Mouse (Mus musculus) liver, embryonic 14.5 days (tissue): ENCODE data around the gene Adamts16. TPM values are rescaled to one million over a fixed set of nuclear protein-coding genes. Genes with fewer than 3 reads are reported as not detected.
"Not testable (repeated sequence)": the region's sequence is repeated elsewhere in the genome, so short reads cannot be mapped to it uniquely, and the experiment has no call there.

Source experiments
- ATAC-seq: fragments of 200-750 bp; cut with Nextera tagmentation; 2 replicates; pipeline ENCODE4 v1.8.0; 2017; ENCODE audit warnings: moderate number of reproducible peaks, mild to moderate bottlenecking, moderate library complexity; ENCODE audit not compliant: insufficient read depth
- DNase-seq, 3 experiments: peaks; one replicate each; pipeline ENCODE4 v3.0.0-alpha.2; 2012 to 2013; ENCODE audit warnings: low read depth in 3 of 3, low spot score in 3 of 3
- H3K27ac ChIP-seq: fragments of 300-500 bp; sonication (generic); 2 replicates; pipeline ENCODE4 v1.5.1; 2014; ENCODE audit warnings: moderate library complexity, mild to moderate bottlenecking, control low read depth, inconsistent platforms
- H3K27me3 ChIP-seq: fragments of 300-500 bp; sonication (generic); 2 replicates; pipeline ENCODE4 v1.6.1; 2014; ENCODE audit warnings: mild to moderate bottlenecking, low read length, moderate library complexity; ENCODE audit not compliant: control insufficient read depth, insufficient read depth
- H3K36me3 ChIP-seq: fragments of 300-500 bp; sonication (generic); replicated peaks from 2 replicates; pipeline ENCODE4 v1.6.1; 2014; ENCODE audit warnings: low read depth; ENCODE audit not compliant: control insufficient read depth, insufficient read depth
- H3K4me1 ChIP-seq, 2 experiments: fragments of 200-500 bp in 1 of 2; fragments of 300-500 bp in 1 of 2; sonication (generic) in 1 of 2; replicated peaks; 2 replicates each; pipeline ENCODE4 v1.6.1; 2012 to 2014; ENCODE audit warnings: antibody characterized with exemption in 1 of 2, inconsistent platforms in 1 of 2, low read length in 1 of 2; ENCODE audit not compliant: control insufficient read depth in 2 of 2, insufficient read depth in 2 of 2
- H3K4me2 ChIP-seq: fragments of 300-500 bp; sonication (generic); 2 replicates; pipeline ENCODE4 v1.6.1; 2014; ENCODE audit warnings: low read depth, mild to moderate bottlenecking, control low read depth, moderate library complexity
- H3K4me3 ChIP-seq, 2 experiments: fragments of 200-500 bp in 1 of 2; fragments of 300-500 bp in 1 of 2; sonication (generic) in 1 of 2; 2 replicates each; pipeline ENCODE4 v1.5.1; 2012 to 2014; ENCODE audit warnings: low read depth in 2 of 2, low read length in 2 of 2, mild to moderate bottlenecking in 2 of 2, control low read depth in 1 of 2, inconsistent platforms in 1 of 2, moderate library complexity in 1 of 2; ENCODE audit not compliant: insufficient read depth in 1 of 2
- H3K9ac ChIP-seq: fragments of 300-500 bp; sonication (generic); replicated peaks from 2 replicates; pipeline ENCODE4 v1.6.1; 2014; ENCODE audit warnings: mild to moderate bottlenecking, control low read depth, moderate library complexity
- H3K9me3 ChIP-seq: fragments of 300-500 bp; sonication (generic); 2 replicates; pipeline ENCODE4 v1.6.1; 2016; ENCODE audit warnings: low read length, mixed read lengths; ENCODE audit not compliant: control insufficient read depth
- CTCF ChIP-seq: IDR thresholded peaks from 2 replicates; pipeline ENCODE4 v1.5.1; 2016; ENCODE audit warnings: antibody characterized with exemption, low read depth, control low read depth
- EP300 ChIP-seq: IDR thresholded peaks from 2 replicates; pipeline ENCODE4 v1.6.1; 2016; ENCODE audit warnings: antibody characterized with exemption, low read depth
- WGBS: fragments of 180-500 bp; shearing (Covaris S2); extraction: QIAGEN DNeasy Blood & Tissue Kit; methylation state at CpG from one replicate; pipeline ENCODE4 v1.1.7; 2014; ENCODE audit not compliant: insufficient replicate concordance; 5-methylcytosine and 5-hydroxymethylcytosine counted together
- polyA plus RNA-seq, 2 experiments: library from polyadenylated mRNA; depleted of rRNA in 1 of 2; stranded (reverse) in 1 of 2; unstranded in 1 of 2; fragments of >200 nt; fragmentation: Nextera tagmentation in 1 of 2; extraction: Ambion mirVana in 1 of 2; gene quantifications; 2 replicates each; pipeline versions ENCODE4 v1.2.1 to v1.2.3; 2012 to 2014

Gene Adamts16
- polyA plus RNA-seq (2012; rRNA removed) (0.13 and 0.15 TPM in 2 replicates), polyA plus RNA-seq (2014; fragmentation: Nextera tagmentation; extraction: Ambion mirVana) (0.04 and 0.06 TPM in 2 replicates)

GRCm38 (mm10) chr13:70841421-70841904, at the start of gene Adamts16:
TSS of gene Adamts16 (minus strand) at chr13:70841811.
- DNase-seq = no peak
- no peak within 1 kb of the TSS for H3K4me3 ChIP-seq
- no peak for TF ChIP-seq EP300
- no peak for TF ChIP-seq CTCF

DNA sequence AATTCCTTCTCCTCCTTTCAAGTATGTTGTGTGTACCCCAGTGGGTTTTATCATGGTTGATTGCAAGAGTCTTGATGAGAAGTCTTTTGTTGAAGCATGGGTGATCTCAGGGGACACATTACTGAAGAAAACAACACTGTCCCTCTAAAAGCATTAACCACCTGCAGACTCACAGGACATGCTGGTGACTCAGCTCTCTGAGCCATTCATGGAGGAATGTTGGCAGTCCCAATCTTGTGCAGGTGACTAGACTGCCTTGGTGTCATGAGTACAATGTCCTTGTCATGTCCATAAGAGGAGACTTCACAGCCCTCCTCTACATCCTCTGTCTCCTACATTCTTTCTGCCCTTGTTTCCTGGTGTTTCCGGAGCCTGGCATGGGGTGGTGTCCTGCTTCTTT, 45.5 kb upstream of the Adamts16 start:
- 59% methylated on average over 1 of the region's 1 CpGs for WGBS
- DNase-seq (no peak), ATAC-seq (no peak)
- TF ChIP-seq EP300 (no peak), CTCF (no peak)
- Histone ChIP-seq H3K27ac (no peak overlapping the region), H3K4me3 (no peak overlapping the region), H3K27me3 (no peaks in the 10 kb centered on the region), H3K4me2 (no peak overlapping the region), H3K9ac (no peak overlapping the region), H3K9me3 (no peaks in the 10 kb centered on the region), H3K36me3 (no peaks in the 10 kb centered on the region), H3K4me1 (peaks cover 0 to 2% of the 10 kb centered on the region in 2 experiments; a peak in 1 of 4 replicates)

More at GRCm38 (mm10) chr13:70841421-70841904, at the start of gene Adamts16:
- Histone ChIP-seq H3K27me3 (peaks cover 10% of the 10 kb centered on the region), H3K9ac (no peak within 1 kb of the TSS), H3K27ac (no peak within 1 kb of the TSS), H3K9me3 (no peaks in the 10 kb centered on the region), H3K4me2 (no peak within 1 kb of the TSS), H3K4me1 (no peaks in the 10 kb centered on the region), H3K36me3 (no peaks in the 10 kb centered on the region)
- no peak for ATAC-seq
- WGBS = 4% methylated on average over 18 of the region's 18 CpGs

GRCm38 (mm10) chr13:70885006-70885405, 43.4 kb upstream of the Adamts16 start:
- no peak overlapping the region for H3K4me3 ChIP-seq
- no peak overlapping the region for H3K9ac ChIP-seq
- no peaks in the 10 kb centered on the region for H3K36me3 ChIP-seq
- DNase-seq (no peak), ATAC-seq (no peak)
- no peaks in the 10 kb centered on the region for H3K9me3 ChIP-seq
- H3K4me1 ChIP-seq = peaks cover 0 to 2% of the 10 kb centered on the region in 2 experiments; a peak in 1 of 4 replicates
- no peak overlapping the region for H3K4me2 ChIP-seq
- WGBS = 50% methylated on average over 2 of the region's 2 CpGs
- no peak overlapping the region for H3K27ac ChIP-seq
- no peaks in the 10 kb centered on the region for H3K27me3 ChIP-seq
- TF ChIP-seq EP300 = no peak
- TF ChIP-seq CTCF = no peak

DNA sequence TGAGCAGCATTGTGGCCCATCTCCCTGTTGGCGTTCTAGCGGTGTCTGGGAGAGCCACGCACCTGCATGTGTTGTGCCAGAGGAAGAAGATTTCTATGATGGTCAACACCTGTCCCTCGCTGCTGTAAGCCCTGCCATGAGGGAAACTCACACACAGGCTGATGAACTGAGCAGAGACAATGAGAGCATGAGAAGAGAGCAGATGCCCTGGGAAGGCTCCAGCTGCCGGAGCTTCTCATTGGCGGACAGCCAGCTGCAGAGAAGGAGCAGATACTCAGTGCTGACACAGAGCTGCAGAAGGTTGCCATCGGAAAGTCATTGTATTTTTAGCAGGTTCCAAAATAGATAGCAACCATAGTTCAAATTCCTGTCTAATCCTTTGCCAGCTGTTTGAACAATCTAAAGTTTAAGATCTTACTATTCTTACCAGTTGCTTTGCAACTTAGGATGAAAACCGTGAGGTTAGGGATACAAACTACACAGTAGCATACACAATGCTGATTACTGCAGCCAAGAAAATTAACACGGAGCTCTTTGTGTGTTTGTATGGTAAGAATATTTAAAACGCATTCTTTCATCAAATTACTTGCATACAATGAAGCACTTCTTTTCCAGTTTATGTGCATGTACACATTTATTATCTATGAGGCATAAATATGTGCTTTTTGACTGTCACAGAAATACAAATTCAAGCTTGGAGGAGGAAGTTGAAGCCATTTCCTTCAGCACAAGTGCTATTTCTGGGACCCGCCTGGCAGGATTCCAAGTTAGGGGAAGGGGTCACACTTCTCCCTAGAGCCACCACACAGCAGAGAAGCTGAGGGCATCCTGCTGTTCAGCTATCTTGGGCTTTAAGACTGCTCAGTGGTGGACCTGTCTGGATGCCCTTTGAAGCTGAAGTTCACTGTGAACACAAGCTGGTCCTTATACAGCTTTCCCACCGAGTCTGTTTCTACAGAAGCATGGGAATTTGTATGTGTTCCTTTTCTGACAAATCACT, 42.6 kb upstream of the Adamts16 start:
- TF ChIP-seq CTCF = no peak
- no peak for TF ChIP-seq EP300
- ATAC-seq (no peak), DNase-seq (no peak)
- peaks cover 0 to 2% of the 10 kb centered on the region in 2 experiments; a peak in 1 of 4 replicates for H3K4me1 ChIP-seq
- no peak overlapping the region for H3K4me3 ChIP-seq
- H3K27me3 ChIP-seq = no peaks in the 10 kb centered on the region
- H3K4me2 ChIP-seq = no peak overlapping the region
- no peak overlapping the region for H3K9ac ChIP-seq
- H3K36me3 ChIP-seq = no peaks in the 10 kb centered on the region
- H3K27ac ChIP-seq = no peak overlapping the region
- no peaks in the 10 kb centered on the region for H3K9me3 ChIP-seq
- 45% methylated on average over 12 of the region's 12 CpGs for WGBS

DNA sequence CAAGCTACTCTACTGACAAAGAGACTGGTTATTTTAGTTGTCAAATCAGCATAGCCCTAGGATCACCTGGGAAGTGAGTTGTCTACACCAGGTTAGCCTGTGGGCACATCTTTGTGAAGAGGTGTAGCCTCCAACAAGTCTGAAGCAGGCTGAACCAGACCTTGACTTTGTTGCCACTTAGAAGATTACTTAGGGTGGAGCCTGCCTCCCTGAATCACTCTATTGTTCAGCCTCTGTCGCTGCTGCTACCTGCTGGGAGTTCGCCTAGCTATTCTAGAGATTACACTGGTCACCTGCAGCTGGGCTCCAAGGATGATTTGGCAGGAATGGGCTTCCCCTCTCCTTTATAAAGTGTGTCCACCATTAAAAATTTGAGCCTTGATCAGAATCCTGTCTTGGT, 38.4 kb upstream of the Adamts16 start:
- not testable (repeated sequence) for H3K4me2 ChIP-seq, H3K4me3 ChIP-seq, H3K36me3 ChIP-seq, H3K27me3 ChIP-seq, DNase-seq, H3K9ac ChIP-seq, H3K9me3 ChIP-seq, H3K27ac ChIP-seq, ATAC-seq, H3K4me1 ChIP-seq
- WGBS = 49% methylated on average over 2 of the region's 2 CpGs
